ENCODE assay signal across 8 mouse cellular contexts in the genomic region with DNA sequence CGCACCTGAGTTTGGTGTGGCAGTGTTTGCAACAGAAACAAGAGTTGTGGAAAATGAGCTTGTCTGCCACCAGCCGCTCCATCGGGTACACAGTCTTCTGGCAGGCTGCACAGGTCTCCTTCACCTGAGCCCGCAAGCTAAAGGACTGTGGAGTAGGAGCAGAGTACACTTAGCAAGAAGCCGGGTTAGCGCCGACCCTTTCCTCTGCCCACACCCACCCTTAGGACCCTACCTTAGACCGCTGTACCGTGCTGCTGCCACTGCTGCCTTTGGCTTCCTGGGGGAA. TPM values are rescaled to one million over a fixed set of nuclear protein-coding genes. Genes with fewer than 3 reads are reported as not detected.
DNase-seq lines count a peak whose midpoint lies in the region; ATAC-seq and TF ChIP-seq lines count a peak whose summit lies in the region.

No protein-coding gene starts in this region.

- peaks cover 33% of the 10 kb centered on the region for H3K4me1 ChIP-seq in heart, embryonic 12.5 days (replicated peaks)
- H3K4me1 ChIP-seq in CH12.LX (ENCODE audit: control insufficient read depth in 1 of 2, insufficient read depth in 2 of 2), result peaks cover 31 to 65% of the 10 kb centered on the region in 2 experiments
- peaks cover 42% of the 10 kb centered on the region for H3K4me1 ChIP-seq in forebrain, embryonic 12.5 days
- H3K4me1 ChIP-seq in liver, embryonic 14.5 days (replicated peaks; ENCODE audit: control insufficient read depth in 2 of 2, insufficient read depth in 2 of 2, low read length in 1 of 2), result peaks cover 0 to 5% of the 10 kb centered on the region in 2 experiments; a peak in 1 of 4 replicates

- peak overlapping the region; percentile 93 for H3K4me2 ChIP-seq in heart, embryonic 12.5 days
- H3K4me2 ChIP-seq in CH12.LX (ENCODE audit: insufficient read depth, low read depth, poor library complexity, severe bottlenecking), result peak overlapping the region; percentile 78
- H3K4me2 ChIP-seq in forebrain, embryonic 12.5 days, result peak overlapping the region; percentile 75
- peak overlapping the region; percentile 92 for H3K4me2 ChIP-seq in liver, embryonic 14.5 days (ENCODE audit: low read depth)

- no peak for DNase-seq in heart, postnatal 14 days
- DNase-seq in CH12.LX (ENCODE audit: extremely low read depth), result no peak
- DNase-seq in liver, embryonic 14.5 days (ENCODE audit: low read depth in 3 of 3, low spot score in 3 of 3), result no peak
- no peak for DNase-seq in adrenal gland, adult 2 months
- DNase-seq in right cerebral cortex, postnatal 10 days (ENCODE audit: low spot score in 2 of 2), result no peak
- no peak for DNase-seq in ovary, adult 18-20 months (ENCODE audit: low spot score)

- TF ChIP-seq CTCF in CH12.LX (conservative IDR thresholded peaks at IDR 0.05 in 1 of 2, IDR thresholded peaks at IDR 0.05 in 1 of 2; ENCODE audit: low read depth in 2 of 2, low read length in 2 of 2), result no peak
- TF ChIP-seq CTCF in liver, embryonic 14.5 days (IDR thresholded peaks at IDR 0.05; ENCODE audit: low read depth), result no peak

- dilution Hi-C loops in CH12.LX (cut with MboI; ENCODE audit: extremely low pct_ligation_motif_present, extremely low pct_unique_long_range_greater_than_20kb, low sequenced_read_pairs), result no loop called here

- peak overlapping the region; percentile 90 for H3K9ac ChIP-seq in heart, embryonic 12.5 days
- H3K9ac ChIP-seq in CH12.LX (ENCODE audit: insufficient read depth, low read depth), result peak overlapping the region; percentile 96
- H3K9ac ChIP-seq in forebrain, embryonic 12.5 days, result peak overlapping the region; percentile 98
- 0 out of 2 replicates have a peak overlapping the region, but pooled peaks have one; percentile 41 for H3K9ac ChIP-seq in liver, embryonic 14.5 days (replicated peaks)

- TF ChIP-seq RAD21 in CH12.LX (IDR thresholded peaks at IDR 0.05; ENCODE audit: low read depth, low read length), result no peak

- no peaks in the 10 kb centered on the region for H3K9me3 ChIP-seq in heart, embryonic 12.5 days (replicated peaks)
- no peaks in the 10 kb centered on the region for H3K9me3 ChIP-seq in CH12.LX (replicated peaks; ENCODE audit: low read length)
- H3K9me3 ChIP-seq in forebrain, embryonic 12.5 days, result no peaks in the 10 kb centered on the region
- H3K9me3 ChIP-seq in liver, embryonic 14.5 days (ENCODE audit: control insufficient read depth, low read length), result no peaks in the 10 kb centered on the region

- peaks cover 29% of the 10 kb centered on the region for H3K79me2 ChIP-seq in CH12.LX (replicated peaks; ENCODE audit: control insufficient read depth, extremely low read depth, insufficient read depth, poor library complexity, severe bottlenecking)

- H3K4me3 ChIP-seq in heart, embryonic 12.5 days, result peak overlapping the region; percentile 88
- peak overlapping the region; percentile 79 to 90 (median 85) for H3K4me3 ChIP-seq in CH12.LX (replicated peaks in 1 of 3; ENCODE audit: low read depth in 2 of 3, low read length in 2 of 3, poor library complexity in 1 of 3)
- peak overlapping the region; percentile 86 for H3K4me3 ChIP-seq in forebrain, embryonic 12.5 days (replicated peaks)
- H3K4me3 ChIP-seq in liver, embryonic 14.5 days (ENCODE audit: insufficient read depth in 1 of 2, low read depth in 2 of 2, low read length in 2 of 2), result peak overlapping the region; percentile 52 to 57

- peak overlapping the region; percentile 86 for H3K27ac ChIP-seq in heart, embryonic 12.5 days (ENCODE audit: poor library complexity, severe bottlenecking)
- H3K27ac ChIP-seq in CH12.LX (ENCODE audit: insufficient read depth, low read depth), result peak overlapping the region; percentile 90
- peak overlapping the region; percentile 97 for H3K27ac ChIP-seq in forebrain, embryonic 12.5 days
- no peak overlapping the region for H3K27ac ChIP-seq in liver, embryonic 14.5 days

- TF ChIP-seq POLR2A in CH12.LX (IDR thresholded peaks at IDR 0.05; ENCODE audit: low read depth, low read length), result no peak

- in situ Hi-C loops in CH12.LX (cut with MboI; ENCODE audit: low pct_ligation_motif_present, low pct_unique_long_range_greater_than_20kb, low sequenced_read_pairs), result no loop called here

- peaks cover 56% of the 10 kb centered on the region for H3K36me3 ChIP-seq in heart, embryonic 12.5 days
- H3K36me3 ChIP-seq in CH12.LX (replicated peaks in 1 of 2; ENCODE audit: control insufficient read depth in 1 of 2, insufficient read depth in 1 of 2, low read length in 1 of 2), result peaks cover 51 to 62% of the 10 kb centered on the region in 2 experiments
- H3K36me3 ChIP-seq in forebrain, embryonic 12.5 days (replicated peaks), result peaks cover 57% of the 10 kb centered on the region
- H3K36me3 ChIP-seq in liver, embryonic 14.5 days (replicated peaks; ENCODE audit: control insufficient read depth, insufficient read depth, low read depth), result no peaks in the 10 kb centered on the region

- intact Hi-C loops in heart, postnatal 14 days (cut with DNase I), result no loop called here

- TF ChIP-seq EP300 in CH12.LX (IDR thresholded peaks at IDR 0.05; ENCODE audit: low read length), result no peak
- TF ChIP-seq EP300 in liver, embryonic 14.5 days (IDR thresholded peaks at IDR 0.05; ENCODE audit: low read depth), result no peak

- no peak for ATAC-seq in heart, embryonic 12.5 days (ENCODE audit: insufficient number of reproducible peaks, low FRiP score)
- 0 out of 2 replicates have a peak, but pooled peaks have one; percentile 1 for ATAC-seq in forebrain, embryonic 12.5 days (ENCODE audit: low FRiP score)
- peak; percentile 0; the same call in 1 of the 2 replicates for ATAC-seq in liver, embryonic 14.5 days (ENCODE audit: insufficient read depth)

- 39% methylated on average over 9 of the region's 9 CpGs for WGBS in heart, embryonic 12.5 days
- WGBS in forebrain, embryonic 12.5 days, result 45% methylated on average over 9 of the region's 9 CpGs
- WGBS in liver, embryonic 14.5 days (ENCODE audit: insufficient replicate concordance), result 19% methylated on average over 9 of the region's 9 CpGs

- no peaks in the 10 kb centered on the region for H3K27me3 ChIP-seq in heart, embryonic 12.5 days (replicated peaks)
- H3K27me3 ChIP-seq in CH12.LX (replicated peaks), result no peaks in the 10 kb centered on the region
- H3K27me3 ChIP-seq in forebrain, embryonic 12.5 days, result no peaks in the 10 kb centered on the region
- H3K27me3 ChIP-seq in liver, embryonic 14.5 days (ENCODE audit: control insufficient read depth, insufficient read depth, low read length), result no peaks in the 10 kb centered on the region; the same call in 1 of the 2 replicates

RNA-seq across cellular contexts. Expression of a gene that starts 1.8 kb away (rescaled TPM):
- not detected in 2 replicates for polyA plus RNA-seq in heart, embryonic 12.5 days (2016; fragmentation: Nextera tagmentation; extraction: Ambion mirVana)
- total RNA-seq in heart, postnatal 14 days (2021), result not detected
- total RNA-seq in CH12.LX (2012; rRNA removed) (not detected in 2 replicates), CH12.LX (2014; rRNA removed) (not detected in 2 replicates)
- not detected in 2 replicates for polyA plus RNA-seq in CH12.LX (2012; ENCODE audit: insufficient read length, low read depth)
- not detected in 2 replicates for polyA plus RNA-seq in forebrain, embryonic 12.5 days (2016; fragmentation: Nextera tagmentation; extraction: Ambion mirVana)
- polyA plus RNA-seq in liver, embryonic 14.5 days (2012; rRNA removed), result not detected in 2 replicates
- not detected in 2 replicates for polyA plus RNA-seq in liver, embryonic 14.5 days (2014; fragmentation: Nextera tagmentation; extraction: Ambion mirVana)
- total RNA-seq in adrenal gland, adult 2 months (2021), result not detected
- not detected in 2 replicates for polyA plus RNA-seq in adrenal gland, adult 2 months (2012; rRNA removed)

RNA-seq across cellular contexts. Expression of a gene that starts 1.8 kb away (rescaled TPM):
- 125 and 135 TPM in 2 replicates for polyA plus RNA-seq in heart, embryonic 12.5 days (2016; fragmentation: Nextera tagmentation; extraction: Ambion mirVana)
- 10 to 100 TPM in 1 of 2 experiments, 1 to 10 TPM in 1; 9.7 to 19.3 TPM for total RNA-seq in heart, postnatal 14 days (2021)
- 249 and 275 TPM in 2 replicates for total RNA-seq in CH12.LX (2012; rRNA removed)
- total RNA-seq in CH12.LX (2014; rRNA removed), result 344 and 367 TPM in 2 replicates
- 520 and 563 TPM in 2 replicates for polyA plus RNA-seq in CH12.LX (2012; ENCODE audit: insufficient read length, low read depth)
- polyA plus RNA-seq in forebrain, embryonic 12.5 days (2016; fragmentation: Nextera tagmentation; extraction: Ambion mirVana), result 289 and 300 TPM in 2 replicates
- 17.3 and 26.7 TPM in 2 replicates for polyA plus RNA-seq in liver, embryonic 14.5 days (2012; rRNA removed)
- 57.8 and 59.4 TPM in 2 replicates for polyA plus RNA-seq in liver, embryonic 14.5 days (2014; fragmentation: Nextera tagmentation; extraction: Ambion mirVana)
- total RNA-seq in adrenal gland, adult 2 months (2021), result 10 to 100 TPM in 1 of 2 experiments, 1 to 10 TPM in 1; 9.5 to 17.1 TPM
- polyA plus RNA-seq in adrenal gland, adult 2 months (2012; rRNA removed), result 18.1 and 20.0 TPM in 2 replicates

RNA-seq across cellular contexts. Expression of a gene that starts 43.1 kb away (rescaled TPM):
- 22.4 and 22.6 TPM in 2 replicates for polyA plus RNA-seq in heart, embryonic 12.5 days (2016; fragmentation: Nextera tagmentation; extraction: Ambion mirVana)
- total RNA-seq in heart, postnatal 14 days (2021), result 1 to 10 TPM; 8.7 TPM
- total RNA-seq in CH12.LX (2012; rRNA removed) (36.8 and 39.4 TPM in 2 replicates), CH12.LX (2014; rRNA removed) (40.1 and 41.7 TPM in 2 replicates)
- polyA plus RNA-seq in CH12.LX (2012; ENCODE audit: insufficient read length, low read depth), result 48.7 and 51.7 TPM in 2 replicates
- 35.2 and 36.1 TPM in 2 replicates for polyA plus RNA-seq in forebrain, embryonic 12.5 days (2016; fragmentation: Nextera tagmentation; extraction: Ambion mirVana)
- 9.1 and 9.4 TPM in 2 replicates for polyA plus RNA-seq in liver, embryonic 14.5 days (2012; rRNA removed)
- polyA plus RNA-seq in liver, embryonic 14.5 days (2014; fragmentation: Nextera tagmentation; extraction: Ambion mirVana), result 6.9 and 8.8 TPM in 2 replicates
- total RNA-seq in adrenal gland, adult 2 months (2021), result 10 to 100 TPM; 14.9 to 16.1 TPM
- 18.8 and 20.6 TPM in 2 replicates for polyA plus RNA-seq in adrenal gland, adult 2 months (2012; rRNA removed)

RNA-seq across cellular contexts. Expression of a gene that starts 57.3 kb away (rescaled TPM):
- polyA plus RNA-seq in heart, embryonic 12.5 days (2016; fragmentation: Nextera tagmentation; extraction: Ambion mirVana), result 90.3 and 93.1 TPM in 2 replicates
- total RNA-seq in heart, postnatal 14 days (2021), result 10 to 100 TPM; 74.4 to 76.0 TPM
- total RNA-seq in CH12.LX (2012; rRNA removed) (53.2 and 66.7 TPM in 2 replicates), CH12.LX (2014; rRNA removed) (44.5 and 46.1 TPM in 2 replicates)
- 80.8 and 94.1 TPM in 2 replicates for polyA plus RNA-seq in CH12.LX (2012; ENCODE audit: insufficient read length, low read depth)
- polyA plus RNA-seq in forebrain, embryonic 12.5 days (2016; fragmentation: Nextera tagmentation; extraction: Ambion mirVana), result 91.9 and 92.1 TPM in 2 replicates
- 11.6 and 19.0 TPM in 2 replicates for polyA plus RNA-seq in liver, embryonic 14.5 days (2012; rRNA removed)
- polyA plus RNA-seq in liver, embryonic 14.5 days (2014; fragmentation: Nextera tagmentation; extraction: Ambion mirVana), result 27.5 and 29.2 TPM in 2 replicates
- 100 to 1,000 TPM; 104 to 112 TPM for total RNA-seq in adrenal gland, adult 2 months (2021)
- polyA plus RNA-seq in adrenal gland, adult 2 months (2012; rRNA removed), result 5.6 and 9.5 TPM in 2 replicates

RNA-seq across cellular contexts. Expression of a gene that starts 57.9 kb away (rescaled TPM):
- 59.1 and 60.7 TPM in 2 replicates for polyA plus RNA-seq in heart, embryonic 12.5 days (2016; fragmentation: Nextera tagmentation; extraction: Ambion mirVana)
- 10 to 100 TPM; 29.2 to 30.0 TPM for total RNA-seq in heart, postnatal 14 days (2021)
- total RNA-seq in CH12.LX (2012; rRNA removed) (63.8 and 69.0 TPM in 2 replicates), CH12.LX (2014; rRNA removed) (65.3 and 65.5 TPM in 2 replicates)
- polyA plus RNA-seq in CH12.LX (2012; ENCODE audit: insufficient read length, low read depth), result 89.1 and 94.6 TPM in 2 replicates
- polyA plus RNA-seq in forebrain, embryonic 12.5 days (2016; fragmentation: Nextera tagmentation; extraction: Ambion mirVana), result 122 and 129 TPM in 2 replicates
- 7.8 and 13.5 TPM in 2 replicates for polyA plus RNA-seq in liver, embryonic 14.5 days (2012; rRNA removed)
- polyA plus RNA-seq in liver, embryonic 14.5 days (2014; fragmentation: Nextera tagmentation; extraction: Ambion mirVana), result 20.7 and 22.8 TPM in 2 replicates
- total RNA-seq in adrenal gland, adult 2 months (2021), result 10 to 100 TPM; 46.6 to 51.0 TPM
- polyA plus RNA-seq in adrenal gland, adult 2 months (2012; rRNA removed), result 7.0 and 9.2 TPM in 2 replicates

Comparison
In these comparisons a context has a peak if more than half of its experiments do, and no peak if none do; other contexts are left out.
1. H3K9ac ChIP-seq: peak in every context shown above with its lines; median percentile 98 in forebrain, embryonic 12.5 days; 96 in CH12.LX; 90 in heart, embryonic 12.5 days; 41 in liver, embryonic 14.5 days.